Mouse (Mus musculus) brain, adult 2 months (tissue): ENCODE measurements around the gene Cavin1.

ENCODE experiments used
- DNase-seq: peaks from one replicate; pipeline ENCODE4 v3.0.0; 2011; ENCODE audit warnings: low read depth, low spot score

The Cavin1 gene

GRCm38 (mm10) chr11:100914415-100914814 is 56.3 kb downstream of the Cavin1 start:
- peak; percentile 39 for DNase-seq

DNA sequence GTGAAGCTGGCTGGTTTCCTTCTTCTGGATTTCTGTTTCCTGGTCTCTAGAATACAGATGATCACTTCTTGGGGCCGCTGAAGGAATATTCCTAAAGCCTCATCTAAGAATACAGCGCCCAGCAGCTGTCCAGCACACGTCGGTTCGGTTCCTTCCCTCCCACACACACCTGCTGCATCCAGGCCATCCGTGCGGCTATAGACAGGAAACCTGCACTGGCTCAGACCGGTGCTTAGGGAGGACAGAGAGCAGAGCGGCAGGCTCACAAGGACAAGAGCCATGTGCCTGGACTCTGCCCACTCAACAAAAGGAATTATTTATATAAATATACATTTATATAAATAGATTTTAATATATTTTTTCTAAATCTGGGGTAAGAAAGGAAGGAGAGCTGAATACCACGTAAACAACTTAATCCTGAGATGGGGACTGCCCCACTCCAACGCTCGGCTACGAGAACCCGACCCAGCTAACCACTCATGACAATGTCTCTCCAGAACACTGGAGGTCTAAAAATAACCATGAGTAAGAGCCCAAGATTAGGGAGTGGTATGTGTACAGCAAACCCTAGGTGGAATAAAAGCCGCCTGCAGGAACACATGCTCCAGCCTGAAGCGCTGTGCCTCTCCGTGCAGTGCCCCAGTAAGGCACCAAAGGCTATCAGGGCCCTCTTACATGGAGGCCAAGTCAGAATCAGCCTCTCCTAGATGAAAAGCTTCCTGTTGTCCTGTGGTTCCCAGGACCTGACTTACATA is 58.1 kb downstream of the Cavin1 start:
- DNase-seq = peak; percentile 25

DNA sequence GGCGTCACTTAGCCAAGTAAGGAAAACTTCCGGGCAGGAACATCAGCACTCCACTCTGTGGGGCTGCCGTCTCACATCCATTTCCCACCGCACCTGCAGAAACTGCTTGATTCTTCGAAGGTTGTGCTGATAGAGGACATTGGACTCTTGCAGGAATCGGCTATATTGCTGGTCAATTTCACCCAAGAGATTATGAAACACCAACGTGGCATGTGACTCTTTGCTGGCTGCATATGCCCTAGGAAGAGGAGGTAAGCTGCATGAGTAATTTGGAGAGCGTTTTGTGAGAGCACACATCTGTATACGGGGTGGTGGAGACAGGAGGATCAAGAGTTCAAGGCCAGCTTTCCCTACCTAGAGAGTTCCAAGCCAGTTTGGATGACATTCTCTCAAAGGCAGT is 62.1 kb downstream of the Cavin1 start:
- DNase-seq = no peak

GRCm38 (mm10) chr11:100908112-100908511 is 62.6 kb downstream of the Cavin1 start:
- DNase-seq = no peak

GRCm38 (mm10) chr11:100906885-100907284 is 63.8 kb downstream of the Cavin1 start:
- no peak for DNase-seq
